Mouse (Mus musculus) lung, postnatal 10 days (tissue): ENCODE measurements at regions not wholly inside any gene's neighbourhood (a gene's known extent, or its start where the extent isn't known, plus 50 kb on each side); places are given as distances from the start of the nearest gene placed in this dataset.

Source experiments
- DNase-seq: peaks from one replicate; pipeline ENCODE4 v3.0.0; 2021

DNA sequence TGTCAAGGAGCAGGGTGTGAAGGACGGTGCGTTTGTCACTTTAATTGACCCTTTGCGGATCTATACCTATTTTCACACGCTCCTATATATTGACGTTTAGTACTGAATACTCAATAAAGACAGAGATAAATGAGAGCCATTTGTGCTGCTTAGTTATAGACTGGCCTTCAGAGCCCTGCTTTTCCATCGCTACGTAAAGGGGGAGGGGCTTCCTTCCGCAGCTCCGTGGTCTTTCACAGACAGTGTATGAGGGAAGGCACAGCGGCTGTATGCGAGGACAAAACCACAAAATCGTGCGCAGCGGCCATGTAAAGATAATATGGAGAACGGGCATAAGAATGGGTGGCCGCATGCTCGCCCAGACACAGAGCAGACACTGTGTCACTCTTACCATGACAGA is 58.4 kb upstream of the Pced1b start:
- no peak for DNase-seq

DNA sequence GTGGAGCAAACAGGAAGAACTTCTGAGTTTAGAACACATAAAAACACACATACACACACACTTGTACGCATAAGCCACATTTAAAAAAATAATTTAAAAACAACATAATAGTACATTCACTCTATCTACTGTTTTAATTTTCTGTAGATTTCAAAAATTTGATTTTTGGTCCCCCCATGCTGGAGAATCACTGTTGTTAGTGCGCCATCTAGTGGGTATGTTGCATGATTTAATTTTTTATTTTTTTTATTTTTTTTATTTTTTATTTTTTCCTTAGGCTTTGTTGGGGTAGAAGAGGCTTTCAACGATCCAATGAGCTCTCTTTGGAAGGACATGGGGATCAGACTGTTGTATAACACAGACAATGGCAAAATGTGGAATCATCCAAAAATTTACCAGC is 59.1 kb upstream of the Pced1b start:
- no peak for DNase-seq

GRCm38 (mm10) chr15:97186034-97186433 is 60.9 kb upstream of the Pced1b start:
- peak; percentile 64 for DNase-seq

- DNase-seq = no peak
Observed at GRCm38 (mm10) chr15:97182617-97183038, 64.3 kb upstream of the Pced1b start.

DNA sequence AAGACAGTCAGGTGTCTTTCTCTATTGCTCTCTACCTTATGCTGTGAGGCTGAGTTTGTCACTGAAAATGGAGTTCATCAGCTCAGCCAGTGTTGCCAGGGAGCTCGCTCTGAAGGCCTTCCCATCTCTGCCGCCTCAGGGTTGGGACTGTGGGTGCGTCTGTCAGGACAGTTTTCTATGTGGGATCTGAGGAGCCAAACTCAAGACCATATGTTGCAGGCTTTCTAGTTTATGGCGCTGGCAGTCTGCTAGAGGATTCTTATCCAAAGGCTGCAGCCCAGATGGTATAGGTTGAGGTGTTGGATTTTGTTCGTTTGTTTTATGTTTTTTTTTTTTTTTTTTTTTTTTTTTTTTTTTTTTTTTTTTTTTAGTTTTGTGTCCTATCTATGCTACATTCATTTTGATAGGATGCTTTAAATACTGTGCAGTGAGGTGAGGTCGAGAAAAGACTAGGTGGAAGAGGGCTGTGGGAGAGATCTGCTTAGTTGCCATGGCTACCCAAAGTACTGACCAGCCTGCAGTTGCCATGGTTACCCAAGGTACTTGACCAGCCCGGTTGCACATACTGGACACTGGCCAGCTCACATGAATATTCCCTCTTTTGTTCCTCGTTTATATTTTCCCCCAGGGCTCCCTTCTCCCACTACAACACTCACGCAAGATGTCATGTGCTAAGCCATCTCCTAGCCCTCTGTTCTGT is 65.8 kb upstream of the Pced1b start:
- no peak for DNase-seq

GRCm38 (mm10) chr15:97178286-97178685 is 68.6 kb upstream of the Pced1b start:
- no peak for DNase-seq

- DNase-seq = no peak
Observed at GRCm38 (mm10) chr15:97177806-97178205, 69.1 kb upstream of the Pced1b start.

DNA sequence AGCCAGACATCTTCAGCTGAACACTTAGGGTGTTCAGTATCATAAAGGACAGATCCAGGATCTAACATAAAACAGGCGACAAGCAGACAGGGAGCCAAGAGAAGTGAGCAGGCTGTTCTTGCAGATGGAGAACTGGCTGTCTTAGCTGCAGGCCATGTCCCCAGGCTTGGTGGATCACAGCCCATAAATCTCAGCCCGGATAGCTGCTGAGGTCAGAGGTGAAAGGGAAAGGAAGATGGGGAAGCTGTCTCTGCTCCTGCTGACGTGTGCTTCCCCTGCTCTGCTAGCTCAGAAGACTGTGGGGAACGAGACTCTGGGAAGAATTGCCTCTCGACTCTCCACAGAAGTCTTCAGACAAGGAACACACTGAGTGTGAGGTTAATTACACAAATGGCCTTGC is 71.9 kb upstream of the Pced1b start:
- DNase-seq = peak; percentile 82

DNA sequence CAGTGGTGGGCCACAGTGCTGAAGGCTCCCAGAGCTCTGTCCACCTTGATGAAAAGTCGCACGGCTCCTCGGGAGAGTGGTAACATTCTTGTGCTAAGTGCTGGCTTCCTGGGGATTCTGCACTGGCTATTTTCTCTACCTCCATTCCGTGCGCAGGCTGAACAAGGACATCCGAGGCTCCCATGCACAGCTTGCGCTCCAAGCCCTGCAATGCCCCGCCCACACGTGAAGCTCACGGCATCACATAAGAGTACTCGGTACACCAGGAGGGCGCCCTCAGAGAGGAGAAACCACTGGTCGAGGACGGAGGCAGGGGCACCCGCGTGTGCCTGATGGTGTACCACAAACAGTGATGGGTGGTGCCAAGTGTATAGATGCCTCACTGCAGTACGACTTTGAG is 73.7 kb upstream of the Pced1b start:
- DNase-seq = no peak

DNA sequence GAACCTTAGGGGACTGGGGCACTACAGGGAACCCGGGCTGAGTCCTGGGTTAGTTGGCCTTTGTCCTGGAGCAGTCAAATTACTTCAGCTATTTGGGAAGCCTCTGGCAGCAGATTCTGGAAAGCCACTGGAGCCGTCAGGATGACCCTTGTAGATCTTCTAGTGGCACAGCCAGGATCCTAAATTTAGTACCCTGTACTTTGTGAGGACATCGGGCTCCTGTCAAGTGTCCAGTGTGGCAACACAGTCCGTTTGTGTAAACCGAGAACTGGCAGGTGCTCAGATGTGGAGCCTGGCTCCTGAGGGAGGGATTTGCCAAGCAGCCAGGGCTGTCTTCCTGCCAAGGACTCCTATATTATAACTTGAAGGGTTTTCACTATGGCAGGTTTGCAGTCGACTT is 76.8 kb upstream of the Pced1b start:
- DNase-seq = peak; percentile 10

GRCm38 (mm10) chr15:97169381-97169780 is 77.5 kb upstream of the Pced1b start:
- no peak for DNase-seq

DNA sequence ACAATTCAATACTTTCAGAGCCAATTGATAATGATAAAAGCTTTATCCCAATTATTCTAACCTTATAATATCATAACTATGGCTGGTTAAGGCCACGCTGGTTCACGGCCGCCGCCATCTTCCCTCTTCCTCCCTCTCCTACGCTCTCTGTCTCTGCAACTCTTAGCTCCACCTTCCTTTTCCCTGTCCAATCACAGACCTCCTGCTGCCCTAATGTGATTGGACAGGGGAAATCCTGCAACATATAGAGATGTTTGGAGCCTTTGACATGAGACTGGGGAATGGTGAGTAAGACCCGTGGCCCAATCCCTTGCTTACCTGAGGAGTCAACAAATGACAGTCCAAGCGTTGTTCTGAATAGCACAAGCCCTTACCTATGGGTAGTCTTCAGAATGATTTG is 79.8 kb upstream of the Pced1b start:
- DNase-seq = no peak

DNA sequence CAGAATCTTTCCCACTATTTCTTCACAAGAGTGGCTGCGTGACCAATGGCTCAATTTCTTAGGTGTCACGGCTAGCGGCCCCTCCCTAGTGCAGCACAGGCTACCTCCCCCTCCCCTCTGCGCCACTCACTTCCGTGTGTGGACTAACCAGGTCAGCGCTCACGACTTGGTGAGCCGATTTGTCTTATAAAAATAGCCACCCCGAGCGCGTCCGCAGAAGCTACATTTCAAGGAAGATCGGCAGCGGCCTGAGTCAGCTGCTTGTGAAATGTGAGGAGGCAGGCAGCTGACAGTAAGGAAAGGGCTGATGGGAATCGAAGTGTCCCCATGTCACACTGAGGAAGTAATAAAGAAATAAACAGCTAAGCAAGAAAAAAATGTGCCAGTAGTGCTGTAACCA is 82.3 kb upstream of the Pced1b start:
- DNase-seq = peak; percentile 24

DNA sequence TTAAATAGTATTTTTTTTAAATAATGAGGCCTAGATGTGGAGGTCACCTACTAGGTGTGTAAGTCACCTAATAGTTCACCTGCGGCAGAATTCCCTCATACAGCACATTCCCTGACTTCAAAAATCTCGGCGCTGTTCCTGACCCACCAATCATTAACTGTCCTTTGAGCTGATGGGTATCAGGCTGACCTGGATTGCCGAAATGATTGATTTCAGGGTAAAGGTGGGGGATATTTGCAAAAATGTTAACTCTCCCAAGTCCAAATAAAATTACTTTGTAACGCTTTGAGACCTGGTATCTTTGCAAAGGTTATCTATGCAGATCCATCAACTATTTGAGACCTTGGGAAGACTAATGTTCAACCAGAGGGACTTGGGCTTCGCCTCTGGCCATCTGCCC is 82.9 kb upstream of the Pced1b start:
- no peak for DNase-seq

DNA sequence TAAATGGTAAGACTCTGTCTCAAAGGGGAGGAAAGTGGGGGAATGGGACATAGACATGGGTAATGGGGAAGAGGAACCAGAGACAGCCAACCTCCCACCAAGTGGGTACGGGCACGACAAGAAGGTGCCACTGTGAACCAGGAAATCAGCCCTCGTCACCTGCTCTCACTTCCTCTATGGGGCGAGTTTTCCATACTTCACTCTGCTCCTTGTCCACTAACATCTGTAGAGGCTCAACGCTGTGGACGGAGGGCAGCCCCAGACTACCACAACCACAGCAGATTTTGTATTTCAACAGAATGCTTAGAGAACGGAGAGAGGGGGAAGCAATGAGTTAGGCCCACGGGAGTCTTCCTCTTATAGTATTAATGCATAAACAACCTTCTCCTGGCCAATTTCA is 83.8 kb upstream of the Pced1b start:
- no peak for DNase-seq

DNA sequence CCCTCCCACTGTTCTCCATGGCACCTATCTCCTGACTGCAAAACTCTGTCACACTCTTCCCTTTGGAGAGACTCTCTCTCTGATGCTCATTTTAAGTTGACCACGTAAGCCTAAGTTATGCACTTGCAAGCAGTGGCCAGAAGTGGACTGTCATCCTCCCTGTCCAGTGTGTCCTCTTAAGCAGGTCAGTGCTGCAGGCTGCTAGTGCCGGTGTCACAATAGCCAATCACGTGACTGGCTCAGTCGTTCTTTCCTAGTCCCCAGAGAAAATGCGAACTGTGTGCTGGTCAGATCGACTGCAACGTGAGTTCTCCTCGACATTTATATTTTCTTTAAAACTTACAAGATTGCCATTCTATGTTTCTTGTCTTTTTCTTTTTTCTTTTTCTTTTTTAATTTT is 84.6 kb upstream of the Pced1b start:
- no peak for DNase-seq

DNA sequence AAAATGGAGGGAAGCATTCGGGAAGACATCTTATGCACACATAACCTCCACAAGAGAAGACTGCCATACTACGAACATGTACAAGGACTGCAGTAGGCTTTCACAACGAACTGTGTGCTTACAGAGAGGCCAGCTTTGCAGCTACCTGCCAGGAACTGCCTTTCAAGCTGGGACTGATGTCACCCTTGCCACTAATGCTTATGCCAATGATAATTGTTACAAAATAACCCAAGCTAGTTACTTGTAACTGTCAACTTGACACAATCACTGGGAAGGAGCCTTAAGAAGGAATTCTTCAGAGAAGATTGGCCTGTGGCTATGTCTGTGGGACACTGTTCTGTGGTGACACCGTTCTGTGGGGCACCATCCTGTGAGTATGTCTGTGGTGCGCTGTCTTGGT is 85.4 kb upstream of the Pced1b start:
- no peak for DNase-seq

GRCm38 (mm10) chr15:97152354-97152753 is 94.6 kb upstream of the Pced1b start:
- DNase-seq = peak; percentile 21

- no peak for DNase-seq
Observed at GRCm38 (mm10) chr15:97151793-97152192, 95.1 kb upstream of the Pced1b start.

DNA sequence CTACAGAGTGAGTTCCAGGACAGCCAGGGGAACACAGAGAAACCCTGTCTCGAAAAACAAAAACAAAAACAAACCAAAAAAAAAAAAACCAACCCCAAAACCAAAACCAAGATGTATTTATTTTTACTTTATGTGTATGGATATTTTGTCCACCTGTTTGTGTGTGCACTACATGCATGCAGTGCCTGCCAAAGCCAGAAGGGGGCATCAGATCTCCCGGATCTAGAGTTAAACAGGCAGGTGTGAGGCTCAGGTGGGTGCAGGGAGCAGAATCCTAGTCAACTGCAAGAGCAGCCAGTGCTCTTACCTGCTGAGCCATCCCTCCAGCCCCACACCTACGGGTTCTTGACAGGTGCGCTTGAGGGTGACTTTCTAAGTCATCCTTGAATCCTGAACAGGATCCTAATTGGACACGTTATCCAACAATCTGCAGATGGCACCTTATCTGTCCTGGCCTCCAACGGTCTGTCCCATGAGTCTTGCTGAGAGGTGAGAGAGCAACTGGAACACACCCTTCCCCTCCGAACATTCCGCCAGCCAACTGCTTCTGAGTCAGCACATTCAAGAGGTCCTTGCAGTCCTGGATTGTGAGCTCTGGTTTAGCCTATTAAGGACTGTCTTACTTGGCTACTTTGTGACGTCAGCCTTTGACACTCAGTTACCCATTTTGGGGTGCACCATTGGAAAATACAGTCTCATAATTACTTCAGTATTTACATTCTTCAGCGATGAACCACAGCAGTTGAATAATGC is 95.4 kb upstream of the Slc38a4 start:
- DNase-seq = no peak

DNA sequence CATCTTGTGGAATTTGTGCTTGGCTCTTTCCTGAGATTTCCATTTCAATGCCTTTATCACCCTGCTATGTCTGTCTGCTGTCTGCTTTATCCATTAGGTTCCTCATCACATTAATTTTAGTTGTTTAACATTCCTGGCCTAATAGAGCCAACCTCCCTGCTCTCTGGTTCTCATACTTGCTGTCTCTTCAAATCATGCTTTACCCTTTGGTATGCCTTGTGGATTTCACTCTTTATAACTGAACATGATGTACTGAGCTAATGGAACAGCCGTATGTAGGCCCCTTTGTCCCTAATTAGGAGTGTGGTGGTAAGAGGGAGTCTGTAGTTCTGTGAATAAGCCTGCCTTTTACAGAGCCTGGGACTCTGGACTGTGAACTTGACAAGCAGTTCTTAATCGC is 86.2 kb upstream of the Slc38a4 start:
- no peak for DNase-seq

DNA sequence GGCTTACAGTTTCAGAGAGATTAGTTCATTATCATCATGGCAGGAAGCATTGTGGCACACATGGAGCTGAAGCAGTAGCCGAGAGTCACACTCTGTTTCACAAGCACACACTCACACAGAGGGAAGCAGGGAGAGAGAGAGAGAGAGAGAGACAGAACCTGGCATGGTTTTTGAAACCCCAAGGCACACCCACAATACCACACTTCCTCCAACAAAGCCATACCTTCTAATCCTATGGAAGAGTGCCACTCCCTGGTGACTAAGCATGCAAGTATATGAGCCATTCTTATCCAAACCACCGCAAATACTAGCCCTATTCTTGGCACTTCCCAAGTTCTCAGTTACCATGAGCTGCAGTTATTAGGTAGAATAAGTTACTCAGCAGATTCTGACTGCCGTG is 82.5 kb upstream of the Slc38a4 start:
- no peak for DNase-seq

DNA sequence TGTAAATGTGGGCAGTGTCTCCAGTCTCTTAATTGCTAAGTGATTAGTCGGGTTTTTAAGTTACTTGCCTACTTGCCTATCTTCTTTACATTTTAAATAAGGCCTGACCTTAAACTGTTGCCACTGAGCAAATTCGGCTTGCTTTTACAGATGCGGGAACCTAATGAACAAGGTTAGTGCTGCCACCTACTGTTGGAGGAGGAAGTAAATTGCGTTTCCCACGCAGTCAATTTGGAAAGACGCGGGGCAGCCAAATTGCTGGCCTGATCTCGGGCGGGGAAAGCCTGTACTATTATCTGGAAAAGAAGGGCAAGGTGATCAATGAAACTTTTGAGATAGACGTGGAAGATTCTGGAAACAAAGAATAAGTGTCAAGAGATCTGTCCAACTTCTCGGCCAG is 79.5 kb upstream of the Slc38a4 start:
- DNase-seq = peak; percentile 80

GRCm38 (mm10) chr15:97127771-97128170 is 72.0 kb upstream of the Slc38a4 start:
- no peak for DNase-seq
